Mouse (Mus musculus) CD4-positive, CD25-positive, alpha-beta regulatory T cell, adult 2 months (primary cell): ENCODE measurements at regions not wholly inside any gene's neighbourhood (a gene's known extent, or its start where the extent isn't known, plus 50 kb on each side); places are given as distances from the start of the nearest gene placed in this dataset.

Source experiments
- DNase-seq: peaks from one replicate; pipeline ENCODE4 v3.0.0-alpha.2; 2012; ENCODE audit warnings: low read depth, low spot score

- no peak for DNase-seq
These were observed 216.4 kb downstream of the Lmx1a start for GRCm38 (mm10) chr1:167905424-167905823.

GRCm38 (mm10) chr1:167912074-167912473 is 223.0 kb downstream of the Lmx1a start:
- no peak for DNase-seq

- peak; percentile 2 for DNase-seq
These were observed 226.0 kb downstream of the Lmx1a start for GRCm38 (mm10) chr1:167914982-167915561.

- DNase-seq: no peak
These were observed 226.7 kb downstream of the Lmx1a start for GRCm38 (mm10) chr1:167915578-167916275.

- no peak for DNase-seq
These were observed 233.9 kb downstream of the Lmx1a start for GRCm38 (mm10) chr1:167922917-167923316.

GRCm38 (mm10) chr1:167928060-167928467 is 239.0 kb downstream of the Lmx1a start:
- no peak for DNase-seq

- no peak for DNase-seq
These were observed 240.8 kb downstream of the Lmx1a start for GRCm38 (mm10) chr1:167929729-167930341.

- DNase-seq: no peak
These were observed 243.1 kb downstream of the Lmx1a start for GRCm38 (mm10) chr1:167932088-167932487.

GRCm38 (mm10) chr1:167936726-167937125 is 247.7 kb downstream of the Lmx1a start:
- DNase-seq: no peak

- DNase-seq: no peak
These were observed 249.1 kb downstream of the Lmx1a start for GRCm38 (mm10) chr1:167938176-167938575.

GRCm38 (mm10) chr1:167942037-167942470 is 253.0 kb downstream of the Lmx1a start:
- no peak for DNase-seq

GRCm38 (mm10) chr1:167943121-167943520 is 254.1 kb downstream of the Lmx1a start:
- DNase-seq: no peak

GRCm38 (mm10) chr1:167945615-167946252 is 256.7 kb downstream of the Lmx1a start:
- DNase-seq: no peak

- DNase-seq: no peak
These were observed 258.8 kb downstream of the Lmx1a start for GRCm38 (mm10) chr1:167947866-167948265.

- DNase-seq: no peak
These were observed 262.7 kb downstream of the Lmx1a start for GRCm38 (mm10) chr1:167951717-167952116.

GRCm38 (mm10) chr1:167958531-167958930 is 269.5 kb downstream of the Lmx1a start:
- DNase-seq: no peak

- no peak for DNase-seq
These were observed 280.5 kb downstream of the Lmx1a start for GRCm38 (mm10) chr1:167969545-167969944.

GRCm38 (mm10) chr1:167969985-167970384 is 280.9 kb downstream of the Lmx1a start:
- DNase-seq: no peak

GRCm38 (mm10) chr1:167976708-167977107 is 287.7 kb downstream of the Lmx1a start:
- no peak for DNase-seq

GRCm38 (mm10) chr1:167979187-167979586 is 290.1 kb downstream of the Lmx1a start:
- no peak for DNase-seq

- DNase-seq: no peak
These were observed 290.6 kb downstream of the Lmx1a start for GRCm38 (mm10) chr1:167979588-167979987.

GRCm38 (mm10) chr1:167981292-167981691 is 292.3 kb downstream of the Lmx1a start:
- no peak for DNase-seq
